Mouse (Mus musculus) kidney, postnatal 0 days (tissue): ENCODE results near the gene Foxd1. TPM values are rescaled to one million over a fixed set of nuclear protein-coding genes. Genes with fewer than 3 reads are reported as not detected.

Experiments used
- ATAC-seq: fragments of 200-750 bp; cut with Nextera tagmentation; replicated peaks from 2 replicates; pipeline ENCODE4 v1.8.0; 2017; ENCODE audit warnings: low read depth, moderate number of reproducible peaks, moderate TSS enrichment, moderate library complexity; ENCODE audit not compliant: low FRiP score
- DNase-seq: peaks from one replicate; pipeline ENCODE4 v3.0.0-alpha.2; 2016; ENCODE audit warnings: low spot score
- H3K27ac ChIP-seq: fragments of 300-500 bp; sonication (generic); 2 replicates; pipeline ENCODE4 v1.5.1; 2014; ENCODE audit warnings: mild to moderate bottlenecking
- H3K27me3 ChIP-seq: fragments of 300-500 bp; sonication (generic); 2 replicates; pipeline ENCODE4 v1.6.1; 2014; ENCODE audit warnings: low read length, mixed read lengths; ENCODE audit not compliant: insufficient read depth
- H3K36me3 ChIP-seq: fragments of 300-500 bp; sonication (generic); 2 replicates; pipeline ENCODE4 v1.6.1; 2014; ENCODE audit warnings: low read length, mixed read lengths; ENCODE audit not compliant: insufficient read depth
- H3K4me1 ChIP-seq: fragments of 300-500 bp; sonication (generic); replicated peaks from 2 replicates; pipeline ENCODE4 v1.6.1; 2014; ENCODE audit warnings: antibody characterized with exemption, low read length, mixed read lengths; ENCODE audit not compliant: insufficient read depth
- H3K4me2 ChIP-seq: fragments of 300-500 bp; sonication (generic); 2 replicates; pipeline ENCODE4 v1.6.1; 2014; ENCODE audit warnings: mild to moderate bottlenecking, low read length, moderate library complexity, mixed read lengths
- H3K4me3 ChIP-seq: fragments of 300-500 bp; sonication (generic); replicated peaks from 2 replicates; pipeline ENCODE4 v1.5.1; 2014; ENCODE audit warnings: low read depth, low read length
- H3K9ac ChIP-seq: fragments of 300-500 bp; sonication (generic); 2 replicates; pipeline ENCODE4 v1.6.1; 2014; ENCODE audit warnings: low read depth, low read length
- H3K9me3 ChIP-seq: fragments of 300-500 bp; sonication (generic); replicated peaks from 2 replicates; pipeline ENCODE4 v1.6.1; 2016; ENCODE audit warnings: low read length, inconsistent platforms, mixed read lengths
- CTCF ChIP-seq: IDR thresholded peaks from 2 replicates; pipeline ENCODE4 v1.5.1; 2016; ENCODE audit warnings: antibody characterized with exemption, low read depth, mild to moderate bottlenecking, moderate library complexity
- WGBS: fragments of 180-500 bp; shearing (Covaris S2); extraction: QIAGEN DNeasy Blood & Tissue Kit; methylation state at CpG from one replicate; pipeline ENCODE4 v1.1.7; 2014; 5-methylcytosine and 5-hydroxymethylcytosine counted together
- polyA plus RNA-seq: library from polyadenylated mRNA; unstranded; fragments of >200 nt; fragmentation: Nextera tagmentation; extraction: Ambion mirVana; gene quantifications from 2 replicates; pipeline ENCODE4 v1.2.1, GENCODE M21; 2015

The Foxd1 gene
- polyA plus RNA-seq, 1 experiment from 2014 or later = 3.4 TPM

GRCm38 (mm10) chr13:98363046-98363445, 9.0 kb downstream of the Foxd1 start:
- H3K27ac ChIP-seq = no peak overlapping the region
- no peak overlapping the region for H3K4me2 ChIP-seq
- ATAC-seq (no peak), DNase-seq (no peak)
- H3K4me1 ChIP-seq = no peaks in the 10 kb centered on the region; the same call in 1 of the 2 replicates
- 40% methylated on average over 4 of the region's 4 CpGs for WGBS
- peaks cover 50% of the 10 kb centered on the region for H3K27me3 ChIP-seq
- no peak overlapping the region for H3K4me3 ChIP-seq
- no peak for TF ChIP-seq CTCF
- H3K9me3 ChIP-seq = no peaks in the 10 kb centered on the region
- no peaks in the 10 kb centered on the region for H3K36me3 ChIP-seq
- H3K9ac ChIP-seq = no peak overlapping the region

GRCm38 (mm10) chr13:98365081-98365480, 11.0 kb downstream of the Foxd1 start:
- no peak overlapping the region for H3K4me2 ChIP-seq

GRCm38 (mm10) chr13:98365766-98366421, 11.9 kb downstream of the Foxd1 start:
- Histone ChIP-seq H3K4me3 (peak overlapping the region; percentile 20), H3K27ac (peak overlapping the region; percentile 50; the same call in 1 of the 2 replicates), H3K4me2 (peak overlapping the region; percentile 54), H3K4me1 (no peaks in the 10 kb centered on the region; the same call in 1 of the 2 replicates), H3K27me3 (peaks cover 41% of the 10 kb centered on the region), H3K36me3 (no peaks in the 10 kb centered on the region), H3K9me3 (no peaks in the 10 kb centered on the region), H3K9ac (0 out of 2 replicates have a peak overlapping the region, but pooled peaks have one; percentile 41)
- 0 out of 2 replicates have a peak, but pooled peaks have one; percentile 9 for TF ChIP-seq CTCF
- WGBS = under 1% methylated on average over 52 of the region's 52 CpGs
- ATAC-seq (peak; percentile 88), DNase-seq (peak; percentile 89)

More at GRCm38 (mm10) chr13:98365081-98365480, 11.0 kb downstream of the Foxd1 start:
- Histone ChIP-seq H3K27me3 (peaks cover 46% of the 10 kb centered on the region), H3K9ac (no peak overlapping the region), H3K9me3 (no peaks in the 10 kb centered on the region), H3K36me3 (no peaks in the 10 kb centered on the region), H3K4me1 (no peaks in the 10 kb centered on the region; the same call in 1 of the 2 replicates), H3K4me3 (no peak overlapping the region), H3K27ac (no peak overlapping the region)
- DNase-seq = no peak
- ATAC-seq = no peak
- 6% methylated on average over 8 of the region's 8 CpGs for WGBS
- TF ChIP-seq CTCF = no peak

DNA sequence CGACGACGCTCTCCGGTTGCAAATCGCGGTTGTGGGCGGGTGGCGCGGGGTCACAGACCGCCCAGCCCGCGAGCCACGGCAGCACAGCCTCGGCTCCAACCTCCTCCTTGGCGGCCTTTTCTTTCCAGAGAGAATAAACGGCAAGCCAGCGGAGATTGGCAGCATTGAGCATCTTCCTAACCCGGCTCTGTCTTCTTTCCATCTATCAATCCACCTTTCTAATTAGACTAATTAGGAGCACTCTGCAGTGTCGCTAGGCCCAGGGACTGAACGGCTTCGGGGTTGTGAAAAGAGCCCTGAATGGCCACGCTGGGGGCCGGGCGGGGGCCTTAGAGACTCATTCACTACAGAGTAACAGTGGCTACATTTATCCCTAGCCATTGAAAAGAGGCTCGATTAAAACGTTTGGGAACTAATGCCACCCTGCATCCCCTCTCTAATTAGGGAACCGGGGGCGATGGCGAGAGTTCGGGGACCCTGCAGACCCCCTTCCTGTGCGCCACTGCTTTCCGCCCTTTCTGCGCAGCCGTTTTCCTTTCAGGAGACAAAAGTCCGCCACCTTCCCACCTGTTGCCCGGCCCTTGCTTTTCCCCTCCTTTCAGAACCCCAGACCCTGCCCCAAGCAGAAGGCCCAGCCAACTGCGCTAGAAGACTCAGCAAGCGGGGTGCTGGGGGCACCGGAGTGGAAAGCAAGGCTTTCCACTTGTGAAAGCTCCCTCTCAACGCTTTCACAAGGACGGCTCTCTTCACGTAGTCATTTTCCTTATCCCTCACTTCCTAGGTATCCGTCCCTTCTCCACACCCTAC, 12.6 kb downstream of the Foxd1 start:
- H3K4me3 ChIP-seq = peak overlapping the region; percentile 20
- 7% methylated on average over 43 of the region's 43 CpGs for WGBS
- H3K4me1 ChIP-seq = no peaks in the 10 kb centered on the region; the same call in 1 of the 2 replicates
- no peaks in the 10 kb centered on the region for H3K36me3 ChIP-seq
- no peaks in the 10 kb centered on the region for H3K9me3 ChIP-seq
- H3K9ac ChIP-seq = 0 out of 2 replicates have a peak overlapping the region, but pooled peaks have one; percentile 19
- ATAC-seq (peak; percentile 55), DNase-seq (no peak)
- H3K27ac ChIP-seq = 0 out of 2 replicates have a peak overlapping the region, but pooled peaks have one; percentile 3
- H3K4me2 ChIP-seq = peak overlapping the region; percentile 54
- no peak for TF ChIP-seq CTCF
- peaks cover 39% of the 10 kb centered on the region for H3K27me3 ChIP-seq

GRCm38 (mm10) chr13:98367601-98368000, 13.6 kb downstream of the Foxd1 start:
- peaks cover 32% of the 10 kb centered on the region for H3K27me3 ChIP-seq
- no peak overlapping the region for H3K27ac ChIP-seq
- H3K9ac ChIP-seq = no peak overlapping the region
- DNase-seq (no peak), ATAC-seq (no peak)
- no peaks in the 10 kb centered on the region for H3K36me3 ChIP-seq
- H3K9me3 ChIP-seq = no peaks in the 10 kb centered on the region
- no peak for TF ChIP-seq CTCF
- no peaks in the 10 kb centered on the region; the same call in 1 of the 2 replicates for H3K4me1 ChIP-seq
- WGBS = 52% methylated on average over 3 of the region's 3 CpGs
- no peak overlapping the region for H3K4me3 ChIP-seq
- no peak overlapping the region for H3K4me2 ChIP-seq

- no peak for ATAC-seq
- no peaks in the 10 kb centered on the region; the same call in 1 of the 2 replicates for H3K4me1 ChIP-seq
- no peak overlapping the region for H3K27ac ChIP-seq
- H3K4me3 ChIP-seq = no peak overlapping the region
- no peak for DNase-seq
- H3K27me3 ChIP-seq = peaks cover 25% of the 10 kb centered on the region
- no peaks in the 10 kb centered on the region for H3K9me3 ChIP-seq
- 60% methylated on average over 6 of the region's 6 CpGs for WGBS
- TF ChIP-seq CTCF = no peak
- H3K9ac ChIP-seq = no peak overlapping the region
- no peak overlapping the region for H3K4me2 ChIP-seq
- no peaks in the 10 kb centered on the region for H3K36me3 ChIP-seq
Observed at GRCm38 (mm10) chr13:98369046-98369445, 15.0 kb downstream of the Foxd1 start.
